Mouse (Mus musculus): ENCODE measurements around the gene Lrp6. TPM values are rescaled to one million over a fixed set of nuclear protein-coding genes. Genes with fewer than 3 reads are reported as not detected.

Gene Lrp6
- polyA plus RNA-seq (2014; fragmentation: Illumina TruSeq; extraction: RNeasy Lipid Tissue Mini Kit (QIAGEN cat#74804); ENCODE audit: low read depth, low replicate concordance), result 31.2 TPM

DNA sequence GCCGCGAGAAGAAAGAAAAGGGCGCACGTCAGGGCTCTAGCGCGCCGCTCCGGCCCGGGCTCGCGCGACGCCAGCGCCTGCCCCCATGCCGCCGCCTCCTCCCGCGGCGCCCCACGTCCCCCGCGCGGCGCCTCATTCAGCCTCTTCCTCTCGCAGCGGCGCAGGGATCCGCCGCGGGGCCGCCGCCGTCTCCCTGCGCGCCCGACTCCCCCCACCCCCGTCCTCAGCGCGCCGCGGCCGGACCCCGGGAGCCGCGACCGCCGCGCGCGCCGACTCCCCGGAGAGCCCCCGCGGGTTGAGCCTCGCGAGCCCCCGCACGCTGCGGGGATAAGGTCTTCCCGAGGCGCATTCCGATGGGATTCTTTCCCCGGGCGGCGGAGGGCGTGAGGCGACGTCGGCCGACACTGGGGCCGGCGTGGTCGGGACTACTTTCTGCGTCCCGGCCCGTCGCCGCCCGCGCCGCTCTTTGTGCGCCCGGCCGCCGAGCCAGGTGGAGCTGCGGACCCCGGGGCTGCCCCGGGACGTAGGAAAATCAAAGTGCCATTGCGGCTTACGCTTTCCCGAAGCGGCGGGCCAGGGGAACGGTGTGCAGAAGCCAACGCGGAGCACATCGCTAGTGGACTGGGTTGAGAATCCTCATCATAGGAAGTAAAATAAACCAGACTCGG is at the start of gene Lrp6:
Gene Lrp6, minus strand, starts transcription at position 148 of the 668 bp plus-strand sequence.

Other genes with a start within 250 kb of the Lrp6 start
- gene Bcl2l14, start 170.6 kb downstream of the Lrp6 start, polyA plus RNA-seq (2014; fragmentation: Illumina TruSeq; extraction: RNeasy Lipid Tissue Mini Kit (QIAGEN cat#74804); ENCODE audit: low read depth, low replicate concordance), result 19.5 TPM
- 4.6 TPM for gene Mansc1, start 65.5 kb upstream of the Lrp6 start, polyA plus RNA-seq (2014; fragmentation: Illumina TruSeq; extraction: RNeasy Lipid Tissue Mini Kit (QIAGEN cat#74804); ENCODE audit: low read depth, low replicate concordance)
- 12.3 TPM for gene Borcs5, start 72.5 kb upstream of the Lrp6 start, polyA plus RNA-seq (2014; fragmentation: Illumina TruSeq; extraction: RNeasy Lipid Tissue Mini Kit (QIAGEN cat#74804); ENCODE audit: low read depth, low replicate concordance)
- gene Dusp16, start 225.7 kb upstream of the Lrp6 start, polyA plus RNA-seq (2014; fragmentation: Illumina TruSeq; extraction: RNeasy Lipid Tissue Mini Kit (QIAGEN cat#74804); ENCODE audit: low read depth, low replicate concordance), result 14.2 TPM